Mouse (Mus musculus) hindbrain, embryonic 16.5 days (tissue): ENCODE measurements around the gene Smpd2. TPM values are rescaled to one million over a fixed set of nuclear protein-coding genes. Genes with fewer than 3 reads are reported as not detected.

Experiments used
- ATAC-seq: fragments of 200-750 bp; cut with Nextera tagmentation; 2 replicates; pipeline ENCODE4 v1.8.0; 2017; ENCODE audit warnings: moderate TSS enrichment, moderate library complexity
- H3K27ac ChIP-seq: fragments of 300-500 bp; sonication (generic); 2 replicates; pipeline ENCODE4 v1.5.1; 2014; ENCODE audit warnings: low read depth, mild to moderate bottlenecking, control low read depth, low read length, moderate library complexity
- H3K27me3 ChIP-seq: fragments of 300-500 bp; sonication (generic); replicated peaks from 2 replicates; pipeline ENCODE4 v1.6.1; 2014; ENCODE audit warnings: low read length; ENCODE audit not compliant: control insufficient read depth, insufficient read depth
- H3K36me3 ChIP-seq: fragments of 300-500 bp; sonication (generic); 2 replicates; pipeline ENCODE4 v1.6.1; 2014; ENCODE audit warnings: mild to moderate bottlenecking, low read length, moderate library complexity, mixed read lengths; ENCODE audit not compliant: control insufficient read depth, insufficient read depth
- H3K4me1 ChIP-seq: fragments of 300-500 bp; sonication (generic); 2 replicates; pipeline ENCODE4 v1.6.1; 2014; ENCODE audit warnings: low read depth, low read length; ENCODE audit not compliant: control insufficient read depth, insufficient read depth
- H3K4me2 ChIP-seq: fragments of 300-500 bp; sonication (generic); 2 replicates; pipeline ENCODE4 v1.6.1; 2014; ENCODE audit warnings: mild to moderate bottlenecking, low read length, control low read depth, moderate library complexity
- H3K4me3 ChIP-seq: fragments of 300-500 bp; sonication (generic); 2 replicates; pipeline ENCODE4 v1.5.1; 2014; ENCODE audit warnings: mild to moderate bottlenecking, low read length, control low read depth, moderate library complexity
- H3K9ac ChIP-seq: fragments of 300-500 bp; sonication (generic); 2 replicates; pipeline ENCODE4 v1.6.1; 2014; ENCODE audit warnings: low read depth, mild to moderate bottlenecking, control low read depth, low read length, moderate library complexity
- H3K9me3 ChIP-seq: fragments of 300-500 bp; sonication (generic); 2 replicates; pipeline ENCODE4 v1.6.1; 2014; ENCODE audit warnings: mild to moderate bottlenecking, low read length, moderate library complexity; ENCODE audit not compliant: control insufficient read depth
- WGBS: fragments of 180-500 bp; shearing (Covaris S2); extraction: QIAGEN DNeasy Blood & Tissue Kit; methylation state at CpG from one replicate; pipeline ENCODE4 v1.1.7; 2014; 5-methylcytosine and 5-hydroxymethylcytosine counted together
- polyA plus RNA-seq: library from polyadenylated mRNA; unstranded; fragments of >200 nt; fragmentation: Nextera tagmentation; extraction: Ambion mirVana; gene quantifications from 2 replicates; pipeline ENCODE4 v1.2.1, GENCODE M21; 2015

Gene Smpd2
- polyA plus RNA-seq, 1 experiment from 2014 or later, result 46.5 TPM

- Histone ChIP-seq H3K27ac (no peak overlapping the region), H3K4me2 (no peak overlapping the region), H3K9ac (no peak overlapping the region), H3K9me3 (no peaks in the 10 kb centered on the region), H3K4me3 (no peak overlapping the region), H3K4me1 (no peaks in the 10 kb centered on the region), H3K27me3 (no peaks in the 10 kb centered on the region), H3K36me3 (no peaks in the 10 kb centered on the region)
- 44% methylated on average over 4 of the region's 4 CpGs for WGBS
- ATAC-seq, result peak; percentile 76; the same call in 1 of the 2 replicates
Measured at GRCm38 (mm10) chr10:41500941-41501340, 10.8 kb upstream of the Smpd2 start.

GRCm38 (mm10) chr10:41491111-41491510 is 942 bp upstream of the Smpd2 start:
- ATAC-seq, result no peak
- Histone ChIP-seq H3K4me1 (peaks cover 11% of the 10 kb centered on the region), H3K36me3 (no peaks in the 10 kb centered on the region), H3K27ac (no peak overlapping the region), H3K27me3 (no peaks in the 10 kb centered on the region), H3K9ac (no peak overlapping the region), H3K9me3 (no peaks in the 10 kb centered on the region), H3K4me3 (no peak overlapping the region; the same call in 1 of the 2 replicates), H3K4me2 (peak overlapping the region; percentile 98)
- 45% methylated on average over 4 of the region's 4 CpGs for whole genome bisulfite sequencing

GRCm38 (mm10) chr10:41490518-41490873 is 327 bp upstream of the Smpd2 start:
- peak overlapping the region; percentile 83 for H3K4me3 ChIP-seq
- ATAC-seq, result peak; percentile 75
- H3K27me3 ChIP-seq, result no peaks in the 10 kb centered on the region
- under 1% methylated on average over 29 of the region's 29 CpGs for WGBS
- peak overlapping the region; percentile 98 for H3K4me2 ChIP-seq
- peak overlapping the region; percentile 78 for H3K9ac ChIP-seq
- peaks cover 11% of the 10 kb centered on the region for H3K4me1 ChIP-seq
- peaks cover 3% of the 10 kb centered on the region; the same call in 1 of the 2 replicates for H3K36me3 ChIP-seq
- H3K9me3 ChIP-seq, result no peaks in the 10 kb centered on the region
- peak overlapping the region; percentile 74; the same call in 1 of the 2 replicates for H3K27ac ChIP-seq

GRCm38 (mm10) chr10:41489294-41489693 is 875 bp downstream of the Smpd2 start:
- 38% methylated on average over 8 of the region's 8 CpGs for WGBS
- Histone ChIP-seq H3K36me3 (peaks cover 8% of the 10 kb centered on the region; the same call in 1 of the 2 replicates), H3K4me2 (peak overlapping the region; percentile 98), H3K4me3 (peak overlapping the region; percentile 83), H3K4me1 (peaks cover 11% of the 10 kb centered on the region), H3K9ac (peak overlapping the region; percentile 78), H3K27ac (no peak overlapping the region), H3K9me3 (no peaks in the 10 kb centered on the region), H3K27me3 (no peaks in the 10 kb centered on the region)
- no peak for ATAC-seq

- 47% methylated on average over 7 of the region's 7 CpGs for WGBS
- peaks cover 11% of the 10 kb centered on the region for H3K4me1 ChIP-seq
- no peaks in the 10 kb centered on the region for H3K9me3 ChIP-seq
- H3K4me3 ChIP-seq, result peak overlapping the region; percentile 83
- H3K27me3 ChIP-seq, result no peaks in the 10 kb centered on the region
- peak overlapping the region; percentile 78 for H3K9ac ChIP-seq
- H3K4me2 ChIP-seq, result peak overlapping the region; percentile 98
- H3K27ac ChIP-seq, result no peak overlapping the region
- H3K36me3 ChIP-seq, result peaks cover 8% of the 10 kb centered on the region; the same call in 1 of the 2 replicates
- ATAC-seq, result no peak
Measured at GRCm38 (mm10) chr10:41488877-41489276, 1.3 kb downstream of the Smpd2 start.

GRCm38 (mm10) chr10:41486506-41487170 is 3.5 kb downstream of the Smpd2 start:
- Histone ChIP-seq H3K27me3 (no peaks in the 10 kb centered on the region), H3K4me2 (no peak overlapping the region), H3K4me3 (no peak overlapping the region), H3K9ac (no peak overlapping the region), H3K27ac (no peak overlapping the region), H3K36me3 (peaks cover 10% of the 10 kb centered on the region; the same call in 1 of the 2 replicates), H3K4me1 (peaks cover 11% of the 10 kb centered on the region), H3K9me3 (no peaks in the 10 kb centered on the region)
- ATAC-seq, result no peak
- WGBS, result 76% methylated on average over 14 of the region's 14 CpGs

GRCm38 (mm10) chr10:41485778-41486177 is 4.4 kb downstream of the Smpd2 start:
- H3K36me3 ChIP-seq, result peaks cover 10% of the 10 kb centered on the region; the same call in 1 of the 2 replicates
- H3K4me2 ChIP-seq, result no peak overlapping the region
- H3K27me3 ChIP-seq, result no peaks in the 10 kb centered on the region
- peaks cover 9% of the 10 kb centered on the region for H3K4me1 ChIP-seq
- WGBS, result 90% methylated on average over 16 of the region's 16 CpGs
- no peak for ATAC-seq
- no peaks in the 10 kb centered on the region for H3K9me3 ChIP-seq
- H3K9ac ChIP-seq, result no peak overlapping the region
- no peak overlapping the region for H3K27ac ChIP-seq
- no peak overlapping the region for H3K4me3 ChIP-seq

- H3K9me3 ChIP-seq, result no peaks in the 10 kb centered on the region
- 0 out of 2 replicates have a peak, but pooled peaks have one; percentile 15 for ATAC-seq
- H3K9ac ChIP-seq, result no peak overlapping the region
- H3K27me3 ChIP-seq, result no peaks in the 10 kb centered on the region
- H3K4me2 ChIP-seq, result no peak overlapping the region
- H3K36me3 ChIP-seq, result peaks cover 10% of the 10 kb centered on the region; the same call in 1 of the 2 replicates
- no peak overlapping the region for H3K4me3 ChIP-seq
- no peak overlapping the region for H3K27ac ChIP-seq
- WGBS, result 66% methylated on average over 7 of the region's 7 CpGs
- peaks cover 1% of the 10 kb centered on the region; the same call in 1 of the 2 replicates for H3K4me1 ChIP-seq
Measured at GRCm38 (mm10) chr10:41482446-41482845, 7.7 kb downstream of the Smpd2 start.

- ATAC-seq, result no peak
- H3K9me3 ChIP-seq, result no peaks in the 10 kb centered on the region
- no peaks in the 10 kb centered on the region for H3K27me3 ChIP-seq
- H3K4me2 ChIP-seq, result no peak overlapping the region
- no peak overlapping the region for H3K9ac ChIP-seq
- H3K4me3 ChIP-seq, result no peak overlapping the region
- no peak overlapping the region for H3K27ac ChIP-seq
- peaks cover 13% of the 10 kb centered on the region for H3K4me1 ChIP-seq
- H3K36me3 ChIP-seq, result peaks cover 10% of the 10 kb centered on the region; the same call in 1 of the 2 replicates
- 74% methylated on average over 33 of the region's 33 CpGs for WGBS
Measured at GRCm38 (mm10) chr10:41480938-41481880, 9.0 kb downstream of the Smpd2 start.
